Mouse (Mus musculus) telencephalon, adult 2 months (tissue): ENCODE data around the gene Gm14085.

ENCODE experiments used
- DNase-seq: peaks from one replicate; pipeline ENCODE4 v3.0.0-alpha.2; 2011; ENCODE audit warnings: low read depth, low spot score

Gene Gm14085

GRCm38 (mm10) chr2:122561221-122561620 lies 76.5 kb downstream of the Gm14085 start:
- no peak for DNase-seq

GRCm38 (mm10) chr2:122562251-122562650 lies 77.5 kb downstream of the Gm14085 start:
- DNase-seq, result no peak

GRCm38 (mm10) chr2:122569439-122569838 lies 84.7 kb downstream of the Gm14085 start:
- no peak for DNase-seq

GRCm38 (mm10) chr2:122570430-122570829 lies 85.7 kb downstream of the Gm14085 start:
- DNase-seq, result no peak

- no peak for DNase-seq
Measured at GRCm38 (mm10) chr2:122571326-122571725, 86.6 kb downstream of the Gm14085 start.

GRCm38 (mm10) chr2:122572438-122572837 lies 87.7 kb downstream of the Gm14085 start:
- DNase-seq, result no peak

GRCm38 (mm10) chr2:122575470-122575869 lies 90.7 kb downstream of the Gm14085 start:
- no peak for DNase-seq

- no peak for DNase-seq
Measured at GRCm38 (mm10) chr2:122576295-122576694, 91.6 kb downstream of the Gm14085 start.

GRCm38 (mm10) chr2:122577316-122577715 lies 92.6 kb downstream of the Gm14085 start:
- DNase-seq, result no peak
